Mouse (Mus musculus): ENCODE measurements at regions not wholly inside any gene's neighbourhood (a gene's known extent, or its start where the extent isn't known, plus 50 kb on each side); places are given as distances from the start of the nearest gene placed in this dataset.

DNA sequence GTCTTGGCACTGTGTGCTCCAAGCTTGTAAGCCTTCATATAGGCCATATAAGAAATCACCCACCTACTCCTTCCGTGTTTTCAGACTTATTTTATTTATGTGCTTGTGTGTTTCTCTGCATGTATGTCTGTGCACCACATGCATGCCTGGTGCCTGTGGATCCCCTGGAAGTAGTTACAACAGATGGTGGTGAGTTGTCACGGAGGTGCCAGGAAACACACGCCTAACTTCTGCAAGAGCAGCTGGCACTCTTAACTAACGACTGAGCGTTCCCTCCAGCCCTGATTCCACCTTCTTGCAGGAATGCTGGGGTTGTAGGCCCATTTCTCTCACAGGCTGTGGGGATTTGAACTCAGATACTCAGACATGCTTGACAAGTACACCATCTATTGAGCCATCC, 80.6 kb upstream of the Sulf2 start:
- no peak overlapping the region for H3K27ac ChIP-seq (ENCODE audit: low read depth, low read length)
- DNase-seq (ENCODE audit: low spot score), result no peak
- peaks cover 6% of the 10 kb centered on the region; the same call in 1 of the 2 replicates for H3K9me3 ChIP-seq (ENCODE audit: control insufficient read depth, low read length)
- H3K4me3 ChIP-seq (ENCODE audit: low read depth, low read length), result no peak overlapping the region
- WGBS, result 69% methylated on average over 5 of the region's 5 CpGs
- H3K9ac ChIP-seq (ENCODE audit: low read length), result no peak overlapping the region
- no peaks in the 10 kb centered on the region for H3K36me3 ChIP-seq (ENCODE audit: control insufficient read depth, insufficient read depth, low read length)
- ATAC-seq (ENCODE audit: insufficient read depth, low FRiP score, low TSS enrichment), result no peak
- H3K4me1 ChIP-seq (ENCODE audit: control insufficient read depth, insufficient read depth, low read length), result peaks cover 20% of the 10 kb centered on the region; the same call in 1 of the 2 replicates
- H3K27me3 ChIP-seq (ENCODE audit: control insufficient read depth, insufficient read depth, low read length), result no peaks in the 10 kb centered on the region
- no peak overlapping the region for H3K4me2 ChIP-seq (ENCODE audit: low read depth)

GRCm38 (mm10) chr2:166234579-166235212, 79.2 kb upstream of the Sulf2 start:
- no peak for DNase-seq (ENCODE audit: low spot score)
- H3K36me3 ChIP-seq (ENCODE audit: control insufficient read depth, insufficient read depth, low read length), result no peaks in the 10 kb centered on the region
- H3K4me1 ChIP-seq (ENCODE audit: control insufficient read depth, insufficient read depth, low read length), result peaks cover 20% of the 10 kb centered on the region; the same call in 1 of the 2 replicates
- ATAC-seq (ENCODE audit: insufficient read depth, low FRiP score, low TSS enrichment), result no peak
- no peak overlapping the region for H3K4me3 ChIP-seq (ENCODE audit: low read depth, low read length)
- no peak overlapping the region for H3K9ac ChIP-seq (ENCODE audit: low read length)
- WGBS, result 78% methylated on average over 7 of the region's 7 CpGs
- H3K27me3 ChIP-seq (ENCODE audit: control insufficient read depth, insufficient read depth, low read length), result no peaks in the 10 kb centered on the region
- H3K27ac ChIP-seq (ENCODE audit: low read depth, low read length), result no peak overlapping the region
- H3K4me2 ChIP-seq (ENCODE audit: low read depth), result no peak overlapping the region
- no peaks in the 10 kb centered on the region for H3K9me3 ChIP-seq (ENCODE audit: control insufficient read depth, low read length)

GRCm38 (mm10) chr2:166233246-166233645, 77.8 kb upstream of the Sulf2 start:
- DNase-seq (ENCODE audit: low spot score), result no peak
- no peaks in the 10 kb centered on the region for H3K27me3 ChIP-seq (ENCODE audit: control insufficient read depth, insufficient read depth, low read length)
- no peak overlapping the region for H3K4me2 ChIP-seq (ENCODE audit: low read depth)
- peaks cover 18% of the 10 kb centered on the region; the same call in 1 of the 2 replicates for H3K4me1 ChIP-seq (ENCODE audit: control insufficient read depth, insufficient read depth, low read length)
- no peak for ATAC-seq (ENCODE audit: insufficient read depth, low FRiP score, low TSS enrichment)
- H3K4me3 ChIP-seq (ENCODE audit: low read depth, low read length), result no peak overlapping the region
- H3K9ac ChIP-seq (ENCODE audit: low read length), result no peak overlapping the region
- H3K9me3 ChIP-seq (ENCODE audit: control insufficient read depth, low read length), result no peaks in the 10 kb centered on the region
- no peak overlapping the region for H3K27ac ChIP-seq (ENCODE audit: low read depth, low read length)
- 89% methylated on average over 1 of the region's 1 CpGs for WGBS
- H3K36me3 ChIP-seq (ENCODE audit: control insufficient read depth, insufficient read depth, low read length), result no peaks in the 10 kb centered on the region

- H3K27ac ChIP-seq (ENCODE audit: low read depth, low read length), result no peak overlapping the region
- WGBS, result 52% methylated on average over 3 of the region's 3 CpGs
- no peak for DNase-seq (ENCODE audit: low spot score)
Measured at GRCm38 (mm10) chr2:166232376-166232775, 76.9 kb upstream of the Sulf2 start.

DNA sequence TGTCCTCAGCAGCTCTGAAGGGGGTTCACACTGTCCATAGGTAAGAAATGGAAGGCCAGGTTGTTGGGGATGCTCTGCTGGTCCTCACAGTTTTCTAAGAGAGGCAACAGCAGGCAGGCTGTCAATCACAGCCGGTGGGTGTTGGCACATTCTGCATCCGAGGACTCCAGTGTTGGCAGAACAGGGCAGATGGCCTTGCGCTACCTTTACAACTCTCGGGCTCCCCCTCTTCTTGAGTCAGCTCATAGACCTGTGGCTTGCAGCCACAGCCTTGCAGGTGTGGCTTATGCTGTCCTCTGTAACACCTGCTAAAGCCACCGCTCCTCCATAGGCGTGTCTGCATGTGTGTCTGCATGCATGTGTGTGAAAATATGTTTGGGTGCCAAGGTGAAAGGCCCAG, 75.2 kb upstream of the Sulf2 start:
- Histone ChIP-seq H3K9me3 (ENCODE audit: control insufficient read depth, low read length) (no peaks in the 10 kb centered on the region), H3K4me2 (ENCODE audit: low read depth) (no peak overlapping the region), H3K9ac (ENCODE audit: low read length) (no peak overlapping the region; the same call in 1 of the 2 replicates), H3K4me1 (ENCODE audit: control insufficient read depth, insufficient read depth, low read length) (peaks cover 7% of the 10 kb centered on the region; the same call in 1 of the 2 replicates), H3K4me3 (ENCODE audit: low read depth, low read length) (no peak overlapping the region), H3K27me3 (ENCODE audit: control insufficient read depth, insufficient read depth, low read length) (no peaks in the 10 kb centered on the region), H3K27ac (ENCODE audit: low read depth, low read length) (no peak overlapping the region), H3K36me3 (ENCODE audit: control insufficient read depth, insufficient read depth, low read length) (no peaks in the 10 kb centered on the region)
- no peak for ATAC-seq (ENCODE audit: insufficient read depth, low FRiP score, low TSS enrichment)
- WGBS, result 85% methylated on average over 6 of the region's 6 CpGs
- no peak for DNase-seq (ENCODE audit: low spot score)

More at GRCm38 (mm10) chr2:166232376-166232775, 76.9 kb upstream of the Sulf2 start:
- no peaks in the 10 kb centered on the region for H3K27me3 ChIP-seq (ENCODE audit: control insufficient read depth, insufficient read depth, low read length)
- ATAC-seq (ENCODE audit: insufficient read depth, low FRiP score, low TSS enrichment), result no peak
- H3K36me3 ChIP-seq (ENCODE audit: control insufficient read depth, insufficient read depth, low read length), result no peaks in the 10 kb centered on the region
- H3K4me3 ChIP-seq (ENCODE audit: low read depth, low read length), result no peak overlapping the region
- H3K9me3 ChIP-seq (ENCODE audit: control insufficient read depth, low read length), result no peaks in the 10 kb centered on the region
- H3K9ac ChIP-seq (ENCODE audit: low read length), result no peak overlapping the region
- H3K4me2 ChIP-seq (ENCODE audit: low read depth), result no peak overlapping the region
- peaks cover 9% of the 10 kb centered on the region; the same call in 1 of the 2 replicates for H3K4me1 ChIP-seq (ENCODE audit: control insufficient read depth, insufficient read depth, low read length)

GRCm38 (mm10) chr2:166228356-166228755, 72.9 kb upstream of the Sulf2 start:
- DNase-seq (ENCODE audit: low spot score) (no peak), ATAC-seq (ENCODE audit: insufficient read depth, low FRiP score, low TSS enrichment) (no peak)
- Histone ChIP-seq H3K4me1 (ENCODE audit: control insufficient read depth, insufficient read depth, low read length) (peaks cover 7% of the 10 kb centered on the region; the same call in 1 of the 2 replicates), H3K27ac (ENCODE audit: low read depth, low read length) (no peak overlapping the region), H3K9me3 (ENCODE audit: control insufficient read depth, low read length) (no peaks in the 10 kb centered on the region), H3K9ac (ENCODE audit: low read length) (no peak overlapping the region), H3K36me3 (ENCODE audit: control insufficient read depth, insufficient read depth, low read length) (no peaks in the 10 kb centered on the region), H3K4me2 (ENCODE audit: low read depth) (no peak overlapping the region), H3K27me3 (ENCODE audit: control insufficient read depth, insufficient read depth, low read length) (no peaks in the 10 kb centered on the region), H3K4me3 (ENCODE audit: low read depth, low read length) (no peak overlapping the region)
- WGBS, result 78% methylated on average over 6 of the region's 6 CpGs

GRCm38 (mm10) chr2:166227496-166227895, 72.0 kb upstream of the Sulf2 start:
- 60% methylated on average over 5 of the region's 5 CpGs for WGBS
- no peak for ATAC-seq (ENCODE audit: insufficient read depth, low FRiP score, low TSS enrichment)
- H3K4me1 ChIP-seq (ENCODE audit: control insufficient read depth, insufficient read depth, low read length), result peaks cover 3% of the 10 kb centered on the region; the same call in 1 of the 2 replicates

GRCm38 (mm10) chr2:166226929-166227328, 71.5 kb upstream of the Sulf2 start:
- Histone ChIP-seq H3K4me3 (ENCODE audit: low read depth, low read length) (no peak overlapping the region), H3K36me3 (ENCODE audit: control insufficient read depth, insufficient read depth, low read length) (no peaks in the 10 kb centered on the region), H3K9me3 (ENCODE audit: control insufficient read depth, low read length) (no peaks in the 10 kb centered on the region), H3K27ac (ENCODE audit: low read depth, low read length) (no peak overlapping the region), H3K4me2 (ENCODE audit: low read depth) (no peak overlapping the region), H3K27me3 (ENCODE audit: control insufficient read depth, insufficient read depth, low read length) (no peaks in the 10 kb centered on the region), H3K4me1 (ENCODE audit: control insufficient read depth, insufficient read depth, low read length) (no peaks in the 10 kb centered on the region), H3K9ac (ENCODE audit: low read length) (no peak overlapping the region)
- DNase-seq (ENCODE audit: low spot score) (no peak), ATAC-seq (ENCODE audit: insufficient read depth, low FRiP score, low TSS enrichment) (no peak)
- 28% methylated on average over 3 of the region's 3 CpGs for WGBS

More at GRCm38 (mm10) chr2:166227496-166227895, 72.0 kb upstream of the Sulf2 start:
- Histone ChIP-seq H3K27me3 (ENCODE audit: control insufficient read depth, insufficient read depth, low read length) (no peaks in the 10 kb centered on the region), H3K36me3 (ENCODE audit: control insufficient read depth, insufficient read depth, low read length) (no peaks in the 10 kb centered on the region), H3K4me2 (ENCODE audit: low read depth) (no peak overlapping the region), H3K9me3 (ENCODE audit: control insufficient read depth, low read length) (no peaks in the 10 kb centered on the region), H3K27ac (ENCODE audit: low read depth, low read length) (no peak overlapping the region), H3K9ac (ENCODE audit: low read length) (no peak overlapping the region), H3K4me3 (ENCODE audit: low read depth, low read length) (no peak overlapping the region)
- DNase-seq (ENCODE audit: low spot score), result no peak

- H3K9ac ChIP-seq (ENCODE audit: low read length), result no peak overlapping the region
- H3K4me2 ChIP-seq (ENCODE audit: low read depth), result no peak overlapping the region
- WGBS, result 98% methylated on average over 2 of the region's 2 CpGs
- no peaks in the 10 kb centered on the region for H3K36me3 ChIP-seq (ENCODE audit: control insufficient read depth, insufficient read depth, low read length)
- H3K4me3 ChIP-seq (ENCODE audit: low read depth, low read length), result no peak overlapping the region
- DNase-seq (ENCODE audit: low spot score) (no peak), ATAC-seq (ENCODE audit: insufficient read depth, low FRiP score, low TSS enrichment) (no peak)
- H3K27me3 ChIP-seq (ENCODE audit: control insufficient read depth, insufficient read depth, low read length), result no peaks in the 10 kb centered on the region
- no peaks in the 10 kb centered on the region for H3K4me1 ChIP-seq (ENCODE audit: control insufficient read depth, insufficient read depth, low read length)
- H3K27ac ChIP-seq (ENCODE audit: low read depth, low read length), result no peak overlapping the region
- H3K9me3 ChIP-seq (ENCODE audit: control insufficient read depth, low read length), result no peaks in the 10 kb centered on the region
Measured at GRCm38 (mm10) chr2:166226331-166226730, 70.9 kb upstream of the Sulf2 start.
